Mouse (Mus musculus) cerebral cortex, adult 2 months (tissue): ENCODE measurements around the gene Gpr160.

Experiments
- WGBS: fragments of 180-500 bp; shearing (Covaris S2); methylation state at CpG from one replicate; pipeline ENCODE4 v1.1.7; 2018; 5-methylcytosine and 5-hydroxymethylcytosine counted together

The Gpr160 gene

DNA sequence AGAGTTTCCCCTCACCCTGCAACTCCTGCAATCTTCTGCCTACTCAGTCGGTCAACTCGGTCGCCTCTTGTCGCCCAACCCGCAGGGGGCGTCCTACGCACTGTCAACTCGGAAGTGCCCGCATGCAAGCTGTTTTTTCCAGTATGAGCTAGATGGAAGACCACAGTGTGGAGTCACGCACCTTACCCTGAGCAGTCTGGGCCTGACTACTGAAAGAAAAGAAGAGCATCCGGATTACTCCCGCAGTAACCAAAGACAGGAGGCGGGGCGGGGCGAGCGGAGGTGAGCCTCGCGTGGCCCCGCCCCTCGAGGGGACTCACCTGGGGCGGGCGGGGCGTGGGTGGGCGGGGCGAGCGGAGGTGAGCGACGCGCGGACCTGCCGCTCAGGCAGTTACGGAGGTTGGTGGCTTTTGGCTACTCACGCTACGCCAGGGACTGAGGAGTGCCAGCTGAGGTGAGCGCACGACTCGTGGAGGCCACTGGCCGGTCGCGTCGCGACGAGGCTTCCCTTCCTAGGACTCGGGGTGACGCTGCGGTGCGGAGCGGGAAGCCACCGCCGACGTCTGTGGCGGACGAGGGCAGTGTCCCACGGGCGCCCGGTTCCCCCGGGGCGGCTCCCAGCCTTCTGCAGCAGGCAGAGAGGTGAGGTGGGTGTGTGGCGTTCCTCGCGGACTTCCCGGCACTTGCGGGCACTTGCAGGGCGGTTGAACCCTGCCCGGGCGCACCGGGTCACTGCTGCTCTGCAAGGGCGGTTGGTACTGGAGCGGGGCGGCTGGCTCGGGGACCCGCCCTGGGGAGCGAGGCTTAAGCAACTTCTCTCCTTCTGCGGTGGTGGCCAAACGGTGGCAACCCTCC lies at the start of gene Gpr160:
Gene Gpr160, plus strand, starts transcription at position 347 of the 855 bp plus-strand sequence.
- WGBS: 1% methylated on average over 75 of the region's 75 CpGs

DNA sequence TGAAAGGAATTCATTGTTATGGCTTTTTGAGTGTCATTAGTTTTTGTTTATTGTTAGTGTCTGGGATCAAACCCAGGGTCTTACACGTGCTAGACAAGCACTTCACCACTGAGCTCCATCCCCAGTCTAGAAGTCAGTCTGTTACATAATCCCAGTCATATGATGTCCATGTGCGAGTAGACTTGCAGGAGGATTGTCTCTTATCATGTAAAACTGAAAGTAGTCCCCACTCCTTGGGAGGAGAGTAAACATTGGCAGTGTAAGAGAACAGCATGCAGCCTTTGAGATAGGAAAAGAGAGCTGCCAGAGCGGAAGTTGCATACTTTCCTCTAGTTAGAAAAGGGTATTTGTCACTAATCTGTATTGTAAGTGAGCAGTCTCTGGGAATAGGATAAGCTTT lies 42.9 kb upstream of the Gpr160 start:
- 38% methylated on average over 3 of the region's 3 CpGs for WGBS

DNA sequence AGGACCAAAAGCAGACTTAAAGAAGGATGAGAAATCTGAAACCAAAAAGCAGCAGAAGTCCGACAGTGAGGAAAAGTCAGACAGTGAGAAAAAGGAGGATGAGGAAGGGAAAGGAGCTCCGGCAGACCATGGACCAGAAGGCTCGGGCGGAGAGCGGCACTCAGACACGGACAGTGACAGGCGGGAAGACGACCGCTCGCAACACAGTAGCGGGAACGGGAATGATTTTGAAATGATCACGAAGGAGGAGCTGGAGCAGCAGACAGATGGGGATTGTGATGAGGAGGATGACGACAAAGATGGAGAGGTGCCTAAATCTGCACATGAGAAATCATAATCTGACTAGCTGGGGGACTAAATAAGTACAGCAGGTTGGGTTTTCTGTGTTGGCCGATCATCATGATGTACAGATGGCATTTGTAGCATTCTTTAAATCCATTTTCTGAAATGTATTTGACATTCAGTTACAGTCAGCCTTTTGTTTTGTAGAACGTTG lies 37.1 kb upstream of the Gpr160 start:
- WGBS: 78% methylated on average over 16 of the region's 16 CpGs

DNA sequence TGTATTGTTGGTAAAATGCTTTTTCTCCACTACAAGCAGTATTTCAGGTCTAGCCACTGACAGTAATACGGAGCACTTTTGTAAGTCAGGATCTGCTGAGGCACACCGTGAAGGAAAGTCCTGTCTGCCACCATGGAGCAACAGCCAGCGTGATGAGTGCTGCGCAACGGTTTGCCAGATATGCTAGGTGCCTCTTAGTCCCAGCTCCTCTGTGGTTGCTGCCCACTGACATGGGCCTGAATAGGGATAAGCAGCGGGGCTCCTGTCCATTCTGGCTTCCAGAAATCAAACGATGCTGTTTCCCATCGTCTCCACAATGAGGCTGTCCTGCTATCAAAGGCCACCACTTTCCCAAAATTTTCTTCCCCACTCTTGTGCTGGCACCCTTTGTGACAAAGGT lies 33.6 kb upstream of the Gpr160 start:
- 93% methylated on average over 8 of the region's 8 CpGs for WGBS

DNA sequence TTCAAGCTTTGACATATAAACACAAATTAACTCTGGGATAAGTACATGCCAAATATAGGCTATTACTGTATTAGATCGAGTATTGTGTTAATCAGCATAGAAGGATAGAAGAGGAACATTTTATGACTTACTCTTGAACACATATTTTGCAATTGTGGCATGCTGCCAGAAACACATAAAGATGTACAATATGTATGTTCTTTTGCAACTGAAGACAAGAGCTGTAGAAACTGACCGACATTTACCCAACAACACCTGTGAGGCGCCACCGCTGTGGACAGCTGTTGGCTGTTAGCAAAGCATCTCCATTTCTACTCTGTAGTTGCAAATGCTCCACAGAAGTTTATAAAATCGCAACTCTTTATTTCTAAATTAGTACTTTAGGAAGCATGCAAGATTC lies 29.7 kb upstream of the Gpr160 start:
- 85% methylated on average over 5 of the region's 5 CpGs for WGBS

DNA sequence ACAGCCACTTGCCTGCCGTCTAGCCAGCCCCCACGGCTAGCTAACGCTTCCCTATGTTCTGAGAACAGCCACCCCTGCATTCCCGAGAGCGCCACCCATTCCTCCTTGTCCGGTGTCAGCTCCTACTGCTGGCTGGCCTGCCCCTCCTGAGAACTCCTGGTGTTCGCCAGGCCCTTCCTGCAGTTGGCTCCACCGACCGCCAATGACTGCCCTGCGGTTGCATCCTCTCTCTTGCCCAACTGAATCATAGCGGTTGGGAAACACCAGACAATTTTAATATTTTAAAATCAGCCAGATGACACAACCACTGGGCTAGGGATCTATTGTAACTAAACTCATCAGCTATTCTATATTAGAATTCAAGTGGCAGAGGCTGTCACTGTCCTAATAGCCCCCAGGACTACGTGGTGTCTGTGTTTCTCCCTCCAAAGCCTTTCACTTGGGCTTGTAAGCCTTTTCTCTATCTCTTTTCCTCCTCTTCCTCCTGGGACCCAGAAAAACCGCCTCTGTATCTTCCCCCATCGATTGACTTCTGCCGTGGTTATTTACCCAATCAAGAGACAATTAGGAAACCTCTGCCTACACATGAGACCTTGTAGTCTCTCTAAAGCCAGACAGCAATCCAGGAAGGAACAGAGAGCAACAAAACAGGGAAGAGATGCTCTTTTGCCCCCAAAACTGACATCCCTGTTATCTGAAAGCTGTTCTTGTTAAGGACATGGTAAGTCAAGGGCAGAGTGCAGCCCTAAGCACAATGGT lies 23.7 kb upstream of the Gpr160 start:
- 86% methylated on average over 15 of the region's 15 CpGs for WGBS

DNA sequence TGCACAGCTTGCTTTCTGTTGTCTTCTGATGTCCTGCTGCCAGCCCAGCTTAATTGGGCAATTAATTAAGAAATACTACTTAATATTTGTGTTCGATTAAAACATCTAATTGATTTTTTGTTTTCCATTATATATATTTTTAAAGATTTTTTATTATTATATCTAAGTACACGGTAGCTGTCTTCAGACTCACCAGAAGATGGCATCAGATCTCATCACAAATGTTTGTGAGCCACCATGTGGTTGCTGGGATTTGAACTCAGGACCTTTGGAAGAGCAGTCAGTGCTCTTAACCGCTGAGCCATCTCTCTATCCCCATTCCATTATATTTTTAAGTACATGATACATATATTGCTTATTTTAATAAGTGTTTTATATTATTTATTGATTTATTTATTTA lies 22.5 kb upstream of the Gpr160 start:
- 85% methylated on average over 3 of the region's 3 CpGs for WGBS

DNA sequence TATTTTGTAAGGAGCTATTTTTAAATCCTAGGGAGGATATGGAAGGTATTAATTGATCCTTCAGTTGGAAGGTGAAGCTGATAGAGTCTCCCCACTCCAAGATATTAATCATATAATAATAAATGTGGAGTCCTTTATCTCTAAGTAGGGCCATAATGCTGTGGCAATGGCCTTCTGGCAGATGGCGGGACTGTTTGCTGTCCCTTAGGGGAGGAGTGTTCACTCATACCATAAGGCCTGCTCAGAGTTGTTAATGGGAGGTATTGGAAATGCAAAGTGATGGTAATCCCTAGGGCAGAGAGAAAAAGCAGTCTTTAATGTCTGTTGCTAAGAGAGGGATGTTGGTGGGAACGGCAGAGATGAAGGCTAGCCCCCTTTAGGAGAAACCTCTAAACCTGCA lies 10.0 kb upstream of the Gpr160 start:
- 88% methylated on average over 2 of the region's 2 CpGs for WGBS

DNA sequence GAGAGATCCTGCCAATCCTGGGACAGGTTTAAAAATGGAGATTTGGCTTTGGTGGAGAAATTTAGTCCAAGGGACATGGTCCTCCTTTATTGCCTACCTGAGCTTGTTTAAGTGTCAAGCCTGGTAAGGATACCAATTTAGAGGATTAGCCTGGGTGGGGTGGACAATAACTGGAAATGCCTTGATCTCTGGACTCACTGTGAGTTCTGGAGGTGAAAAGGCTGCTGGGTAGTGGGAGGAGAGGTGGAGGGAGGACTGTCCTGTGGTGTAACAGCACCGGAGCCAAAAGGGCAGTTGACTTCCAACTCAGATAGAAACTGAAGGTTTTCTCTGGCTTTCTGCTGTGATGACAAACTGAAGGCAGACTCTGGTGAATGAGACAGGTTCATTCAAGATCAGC lies 8.3 kb upstream of the Gpr160 start:
- 69% methylated on average over 1 of the region's 1 CpGs for WGBS

DNA sequence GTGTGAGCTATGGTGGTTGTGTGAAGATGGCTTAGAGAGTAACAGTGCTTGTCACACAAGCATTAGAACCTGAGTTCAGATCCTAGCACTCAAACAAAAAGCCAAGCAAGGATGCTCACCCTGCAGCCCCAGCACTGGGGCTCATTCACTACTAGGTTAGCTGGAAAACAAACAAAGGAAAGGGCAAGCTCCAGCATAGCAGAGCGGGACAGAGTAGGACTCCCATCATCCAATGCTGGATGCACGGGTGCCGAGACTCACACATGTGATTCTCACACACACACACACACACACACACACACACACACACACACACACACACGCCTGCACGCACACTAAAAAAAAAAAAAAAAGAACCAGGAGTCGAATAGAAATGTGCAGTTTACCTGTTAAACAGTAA lies 4.3 kb upstream of the Gpr160 start:
- 90% methylated on average over 6 of the region's 6 CpGs for WGBS

DNA sequence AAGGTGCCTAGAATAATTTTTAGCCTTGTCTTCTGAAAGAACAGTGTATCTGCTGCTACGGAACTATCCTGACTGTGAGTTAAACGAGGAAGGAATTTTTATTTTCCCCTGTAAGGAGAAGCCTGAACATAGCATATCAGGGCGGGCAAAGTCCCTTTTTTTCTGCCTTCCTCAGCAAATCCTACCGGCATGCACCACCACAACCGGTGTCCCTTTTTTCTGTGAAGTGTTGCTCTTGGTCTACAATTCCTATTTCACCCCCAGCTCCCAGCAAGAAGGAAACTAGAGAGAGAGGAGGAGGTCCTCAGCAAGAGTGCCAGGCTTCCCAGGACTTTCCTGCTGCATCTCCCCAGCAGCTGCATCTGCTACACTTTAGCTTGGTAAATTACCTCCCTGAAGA lies 2.2 kb upstream of the Gpr160 start:
- 85% methylated on average over 5 of the region's 5 CpGs for WGBS

DNA sequence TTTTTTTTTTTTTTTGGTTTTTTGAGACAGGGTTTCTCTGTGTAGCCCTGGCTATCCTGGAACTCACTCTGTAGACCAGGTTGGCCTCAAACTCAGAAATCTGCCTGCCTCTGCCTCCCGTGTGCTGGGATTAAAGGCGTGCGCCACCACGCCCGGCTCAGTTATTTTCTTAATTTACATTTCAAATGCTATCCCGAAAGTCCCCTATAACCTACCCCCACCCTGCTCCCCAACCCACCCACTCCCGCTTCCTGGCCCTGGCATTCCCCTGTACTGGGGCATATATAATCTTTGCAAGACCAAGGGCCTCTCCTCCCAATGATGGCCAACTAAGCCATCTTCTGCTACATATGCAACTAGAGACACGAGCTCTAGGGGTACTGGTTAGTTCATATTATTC lies 3.8 kb downstream of the Gpr160 start:
- 96% methylated on average over 8 of the region's 8 CpGs for WGBS

DNA sequence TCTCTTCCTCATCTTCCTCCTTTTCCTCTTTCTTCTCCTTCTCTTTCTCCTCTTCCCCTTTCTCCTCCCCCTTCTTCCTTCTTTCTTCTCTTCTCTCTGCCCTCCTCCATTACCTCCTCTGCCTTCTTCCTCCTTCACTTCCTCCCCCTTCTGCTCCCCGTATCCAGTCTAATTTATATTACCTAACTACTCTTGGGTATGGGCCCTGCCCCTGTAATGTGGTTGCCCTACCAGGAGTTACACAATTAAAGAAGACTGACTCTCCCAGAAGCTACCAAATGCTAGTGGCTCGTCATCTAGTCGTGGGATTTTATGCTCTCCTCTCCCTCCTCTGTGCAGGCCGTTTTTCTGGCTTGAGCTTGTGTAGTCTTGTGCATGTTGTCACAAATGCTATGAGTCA lies 5.0 kb downstream of the Gpr160 start:
- 88% methylated on average over 4 of the region's 4 CpGs for WGBS

DNA sequence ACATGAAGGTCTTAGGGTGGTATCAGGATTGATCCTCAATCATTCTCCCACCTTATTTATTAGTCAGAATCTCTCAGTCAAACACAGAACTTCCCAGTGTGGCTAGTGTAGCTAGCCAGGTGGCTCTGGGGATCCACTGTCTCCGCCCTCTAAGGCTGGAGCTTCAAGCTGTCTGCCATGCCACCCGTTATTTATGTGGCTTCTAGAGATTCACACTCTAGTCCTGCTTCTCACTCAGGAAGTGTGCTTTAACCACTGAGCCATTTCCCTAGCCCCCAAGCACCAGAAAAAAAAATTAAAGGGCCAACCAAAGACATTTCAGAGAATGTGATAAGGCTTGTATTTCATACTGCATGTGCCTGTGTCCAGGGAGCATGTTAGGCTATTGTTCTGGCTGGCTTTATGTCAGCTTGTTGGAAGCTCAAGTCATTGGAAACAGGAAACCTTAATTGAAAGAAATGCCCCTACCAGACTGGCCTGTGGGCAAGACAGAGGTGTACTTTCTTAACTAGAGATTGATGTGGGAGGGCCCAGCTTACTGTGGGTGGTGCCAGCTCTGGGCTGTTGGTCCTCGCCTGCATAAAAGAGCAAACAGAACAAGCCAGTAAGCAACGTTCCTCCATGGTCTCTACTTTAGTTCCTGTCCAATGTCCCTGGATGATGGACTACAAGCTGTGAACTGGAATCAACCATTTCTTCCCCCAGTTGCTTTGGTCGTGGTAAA lies 8.1 kb downstream of the Gpr160 start:
- WGBS: 74% methylated on average over 5 of the region's 5 CpGs

DNA sequence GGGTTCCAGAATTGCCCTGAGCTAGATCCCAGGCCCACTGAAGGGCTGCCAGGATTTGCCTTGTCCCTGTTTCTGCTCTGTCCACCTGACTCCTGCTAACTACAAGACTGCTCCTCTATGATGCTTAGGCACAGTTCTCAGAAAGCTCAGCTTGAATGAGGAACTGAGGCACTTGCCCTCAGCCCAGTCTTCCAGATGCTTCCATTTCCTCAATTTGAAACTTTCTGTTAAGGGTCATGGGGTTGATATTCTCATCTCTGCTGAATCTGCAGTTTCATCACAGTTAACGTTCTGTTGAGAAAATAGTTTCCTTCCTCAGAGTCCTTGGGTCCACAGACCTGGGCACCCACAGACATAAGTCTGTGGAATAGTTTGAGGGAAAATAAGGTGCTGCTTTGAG lies 8.9 kb downstream of the Gpr160 start:
- WGBS: 84% methylated on average over 1 of the region's 1 CpGs

DNA sequence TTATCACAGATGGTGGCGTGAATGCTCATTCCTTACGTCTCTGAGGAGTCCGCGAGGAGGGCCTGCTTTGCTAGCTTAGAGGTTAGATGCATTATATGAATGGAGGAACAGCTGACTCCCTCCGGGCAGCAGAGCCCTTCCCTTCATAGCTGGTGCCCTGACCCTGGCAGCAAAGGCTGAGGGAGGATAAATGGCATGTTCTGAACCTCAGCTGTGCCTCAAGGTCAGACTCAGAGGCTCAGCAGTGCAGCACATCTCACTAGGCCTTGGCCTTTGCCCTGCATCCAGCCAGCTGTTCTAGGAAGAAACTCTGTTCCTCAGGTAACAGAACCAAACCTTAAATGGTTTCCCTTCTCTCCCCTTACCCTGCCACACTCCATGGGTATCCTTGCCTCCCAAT lies 12.4 kb downstream of the Gpr160 start:
- WGBS: 92% methylated on average over 5 of the region's 5 CpGs

DNA sequence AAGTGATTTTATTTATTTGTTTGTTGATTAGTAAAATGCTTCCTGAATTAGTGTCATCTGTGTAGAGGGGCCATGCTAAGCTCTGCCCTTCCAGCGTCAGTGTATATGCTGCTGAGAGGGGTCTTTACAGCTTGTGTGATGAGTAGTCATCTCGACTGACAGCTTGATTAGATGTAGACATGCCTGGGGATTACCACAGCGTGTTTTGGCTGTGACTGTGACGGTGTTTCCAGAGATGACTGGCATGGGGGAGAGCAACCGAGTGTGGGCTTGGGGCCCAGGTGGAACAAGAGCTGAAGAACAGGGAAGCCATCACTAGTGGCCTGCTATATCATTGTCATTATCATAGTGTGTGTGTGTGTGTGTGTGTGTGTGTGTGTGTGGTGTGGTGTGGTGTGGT lies 12.9 kb downstream of the Gpr160 start:
- WGBS: 91% methylated on average over 5 of the region's 5 CpGs

DNA sequence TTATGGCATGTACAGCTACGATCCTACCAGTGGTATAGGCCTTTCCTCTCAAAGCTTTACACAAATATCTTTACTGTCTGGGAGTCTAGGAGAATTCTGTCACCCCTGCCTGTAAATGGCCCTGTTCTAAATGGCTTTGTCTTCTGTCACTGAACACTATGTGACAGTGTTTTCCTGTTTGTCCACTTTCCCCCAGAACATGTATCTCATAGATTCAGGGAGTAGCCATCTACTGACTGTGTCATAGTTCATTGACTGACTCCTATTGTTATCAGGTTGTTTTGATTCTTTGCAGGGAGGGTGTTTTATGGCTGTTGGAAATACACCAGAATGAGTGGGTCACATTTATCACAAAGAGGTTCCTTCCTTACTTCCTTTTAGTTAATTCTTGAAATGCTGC lies 14.2 kb downstream of the Gpr160 start:
- WGBS: 74% methylated on average over 1 of the region's 1 CpGs

DNA sequence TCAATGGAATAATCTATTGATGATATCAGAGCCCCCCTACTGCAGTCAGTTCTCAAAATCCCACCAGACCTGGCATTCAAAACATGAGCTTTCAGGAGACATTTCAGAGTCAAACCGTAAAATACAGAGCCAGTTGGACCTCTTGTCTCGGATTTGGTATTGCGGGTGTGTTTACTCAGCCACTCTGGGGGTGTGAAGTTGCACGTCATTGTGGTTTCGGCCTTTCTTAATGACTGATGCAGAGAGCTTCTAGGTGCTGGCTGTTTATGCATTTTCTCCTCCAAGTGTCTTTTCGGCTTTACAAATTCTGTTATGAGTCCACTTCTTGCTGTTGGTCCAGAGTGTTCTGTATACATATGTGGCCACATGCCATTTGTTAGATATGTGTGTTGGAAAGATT lies 21.0 kb downstream of the Gpr160 start:
- WGBS: 91% methylated on average over 6 of the region's 6 CpGs

DNA sequence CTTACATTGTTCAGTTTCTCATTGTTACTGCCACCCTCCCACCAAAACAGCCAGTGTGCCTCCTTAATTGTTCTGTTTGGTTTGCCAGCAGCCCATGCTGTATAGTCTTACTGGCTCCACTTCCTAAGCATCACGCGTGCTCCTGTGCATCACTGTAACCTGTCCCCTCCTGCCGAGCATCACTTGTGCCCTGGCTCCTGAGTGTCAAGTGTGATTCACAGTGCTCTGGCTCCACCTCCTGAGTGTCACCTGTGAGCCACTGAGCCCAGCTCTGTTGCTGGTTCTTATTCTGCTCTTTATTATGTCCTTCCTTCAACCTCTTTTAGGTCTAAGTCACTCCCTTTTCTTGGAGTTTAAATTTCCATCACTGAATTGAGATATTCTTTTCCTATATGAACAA lies 31.7 kb downstream of the Gpr160 start:
- 92% methylated on average over 3 of the region's 3 CpGs for WGBS

DNA sequence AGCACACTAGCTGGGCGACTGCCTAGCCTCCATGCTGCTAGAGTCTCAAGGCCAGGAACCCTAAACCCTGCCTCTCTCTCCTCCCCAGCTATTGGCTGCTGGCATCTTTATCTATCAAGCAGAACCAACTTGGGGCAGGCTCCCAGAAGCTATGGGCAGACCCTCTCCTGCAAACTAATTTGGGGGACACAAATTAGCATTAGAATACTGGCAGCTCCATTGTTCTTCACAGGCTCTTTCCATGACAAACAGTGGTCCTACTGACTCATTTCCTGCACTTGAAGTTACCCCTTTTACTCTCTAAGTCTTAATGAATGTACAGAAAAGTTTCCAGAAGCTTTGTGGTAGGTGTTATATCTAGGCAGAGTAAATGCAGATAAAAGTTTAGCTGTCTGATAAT lies 33.3 kb downstream of the Gpr160 start:
- 38% methylated on average over 1 of the region's 1 CpGs for WGBS

DNA sequence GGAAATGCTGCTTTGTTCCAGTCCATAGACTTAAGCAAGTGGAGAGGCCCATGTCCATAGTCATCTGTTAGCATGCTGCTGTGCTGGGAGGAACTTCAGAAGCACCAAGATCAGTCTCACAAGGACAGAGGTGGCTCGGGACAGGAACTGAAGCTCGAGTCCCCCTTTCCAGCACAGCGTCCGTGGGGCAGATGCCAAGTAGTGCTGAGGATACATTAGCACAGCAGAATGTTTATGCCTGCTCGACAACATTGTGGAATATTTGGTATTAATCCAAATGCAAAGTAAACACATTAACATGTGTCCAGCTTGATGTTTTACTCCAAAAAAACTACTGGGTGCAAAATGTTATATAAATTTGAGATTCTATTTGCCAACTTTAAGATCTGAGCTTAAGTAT lies 41.0 kb downstream of the Gpr160 start:
- WGBS: 51% methylated on average over 5 of the region's 5 CpGs
